Comparison of ENCODE assay signal across 9 mouse cellular contexts in the genomic region with DNA sequence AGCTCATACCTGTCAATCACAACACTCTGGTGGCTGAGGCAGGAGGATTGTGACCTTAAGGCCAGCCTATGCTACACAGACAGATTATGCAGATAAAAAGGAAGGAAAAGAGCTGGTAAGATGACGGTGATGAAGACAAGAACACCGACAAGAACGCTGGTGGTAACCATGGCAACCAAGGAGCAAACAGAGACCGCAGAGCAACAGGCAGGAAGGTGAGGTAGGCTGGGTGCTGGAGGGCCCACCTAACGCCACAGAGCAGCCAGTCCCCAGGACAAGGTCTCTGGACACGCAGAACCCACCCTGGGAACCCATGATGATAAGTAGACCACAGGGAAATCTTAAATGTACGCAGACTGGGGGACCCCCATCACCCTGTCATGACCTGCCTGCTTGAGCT. TPM values are rescaled to one million over a fixed set of nuclear protein-coding genes. Genes with fewer than 3 reads are reported as not detected.
DNase-seq lines count a peak whose midpoint lies in the region; ATAC-seq and TF ChIP-seq lines count a peak whose summit lies in the region.
"Had no signal": no experiment of that assay in that cellular context is flagged by ENCODE, and none has a peak within 500 bp of the region (broad histone marks: within the 10 kb centered on the region; RNA-seq: fewer than 3 reads in every experiment).

No protein-coding gene starts in this region.

- H3K27me3 ChIP-seq in forebrain, postnatal 0 days (ENCODE audit: insufficient read depth, low read length) = no peaks in the 10 kb centered on the region
- H3K27me3 ChIP-seq in forebrain, embryonic 12.5 days = no peaks in the 10 kb centered on the region
- H3K27me3 ChIP-seq: lung, embryonic 15.5 days had no signal

- peaks cover 20% of the 10 kb centered on the region for H3K4me1 ChIP-seq in forebrain, postnatal 0 days (ENCODE audit: insufficient read depth)
- peaks cover 81% of the 10 kb centered on the region for H3K4me1 ChIP-seq in forebrain, embryonic 12.5 days

- H3K9me3 ChIP-seq in forebrain, postnatal 0 days (ENCODE audit: low read length) = no peaks in the 10 kb centered on the region
- H3K9me3 ChIP-seq in forebrain, embryonic 12.5 days = no peaks in the 10 kb centered on the region
- H3K9me3 ChIP-seq: lung, embryonic 15.5 days had no signal

- H3K27ac ChIP-seq in forebrain, postnatal 0 days (ENCODE audit: low read depth, low read length) = no peak overlapping the region
- no peak overlapping the region for H3K27ac ChIP-seq in forebrain, embryonic 12.5 days

- peak; percentile 37 for DNase-seq in forebrain, postnatal 0 days
- peak; percentile 74 to 77 for DNase-seq in B cell, adult 2 months
- DNase-seq in cerebellum, adult 11-12 months = no peak
- no peak for DNase-seq in left cerebral cortex, adult 11 months (ENCODE audit: low spot score)
- DNase-seq in kidney, postnatal 4 days = no peak

- H3K36me3 ChIP-seq in forebrain, postnatal 0 days (ENCODE audit: insufficient read depth) = peaks cover 5% of the 10 kb centered on the region; the same call in 1 of the 2 replicates
- no peaks in the 10 kb centered on the region for H3K36me3 ChIP-seq in forebrain, embryonic 12.5 days (replicated peaks)
- H3K36me3 ChIP-seq: lung, embryonic 15.5 days had no signal

- H3K9ac ChIP-seq in forebrain, postnatal 0 days = no peak overlapping the region
- no peak overlapping the region for H3K9ac ChIP-seq in forebrain, embryonic 12.5 days
- H3K9ac ChIP-seq: lung, embryonic 15.5 days had no signal

- no peak overlapping the region for H3K4me3 ChIP-seq in forebrain, postnatal 0 days (ENCODE audit: low read depth, low read length)
- H3K4me3 ChIP-seq in forebrain, embryonic 12.5 days (replicated peaks) = no peak overlapping the region
- H3K4me3 ChIP-seq: lung, embryonic 15.5 days had no signal

- TF ChIP-seq CTCF in forebrain, postnatal 0 days (IDR thresholded peaks at IDR 0.05; ENCODE audit: low read depth) = no peak

- no peak overlapping the region for H3K4me2 ChIP-seq in forebrain, postnatal 0 days (ENCODE audit: low read depth)
- no peak overlapping the region for H3K4me2 ChIP-seq in forebrain, embryonic 12.5 days

- 50% methylated on average over 7 of the region's 7 CpGs for WGBS in forebrain, postnatal 0 days
- WGBS in forebrain, embryonic 12.5 days = 61% methylated on average over 7 of the region's 7 CpGs

- ATAC-seq in forebrain, postnatal 0 days = no peak
- no peak for ATAC-seq in forebrain, embryonic 12.5 days (ENCODE audit: low FRiP score)
- ATAC-seq in hematopoietic stem cell, adult 5-6 weeks (replicated peaks in 1 of 2; ENCODE audit: insufficient read depth in 1 of 2, low FRiP score in 2 of 2, low TSS enrichment in 1 of 2, low read depth in 1 of 2, poor library complexity in 2 of 2, severe bottlenecking in 2 of 2) = peak; percentile 9 to 46; a peak in 3 of 4 replicates
- 0 out of 2 replicates have a peak, but pooled peaks have one; percentile 5 for ATAC-seq in monocyte, adult 5-6 weeks (replicated peaks; ENCODE audit: insufficient number of reproducible peaks, low FRiP score, low TSS enrichment, poor library complexity, severe bottlenecking)

RNA-seq across cellular contexts. Expression of a gene that starts 9.8 kb away (rescaled TPM):
- total RNA-seq in forebrain, postnatal 0 days (2014; rRNA removed) = 177 and 224 TPM in 2 replicates
- 134 and 156 TPM in 2 replicates for polyA plus RNA-seq in forebrain, postnatal 0 days (2015; fragmentation: Nextera tagmentation; extraction: Ambion mirVana)
- 148 and 282 TPM in 2 replicates for polyA plus RNA-seq in forebrain, embryonic 12.5 days (2016; fragmentation: Nextera tagmentation; extraction: Ambion mirVana)
- 84.9 and 161 TPM in 2 replicates for total RNA-seq in hematopoietic stem cell, adult 5-6 weeks (2017)
- 289 to 324 TPM (median 310 TPM) in 3 replicates for total RNA-seq in monocyte, adult 5-6 weeks (2017)

RNA-seq across cellular contexts. Expression of a gene that starts 31.5 kb away (rescaled TPM):
- 18.7 and 23.0 TPM in 2 replicates for total RNA-seq in forebrain, postnatal 0 days (2014; rRNA removed)
- polyA plus RNA-seq in forebrain, postnatal 0 days (2015; fragmentation: Nextera tagmentation; extraction: Ambion mirVana) = 18.0 and 20.3 TPM in 2 replicates
- polyA plus RNA-seq in forebrain, embryonic 12.5 days (2016; fragmentation: Nextera tagmentation; extraction: Ambion mirVana) = 9.9 and 10.9 TPM in 2 replicates
- total RNA-seq in hematopoietic stem cell, adult 5-6 weeks (2017) = 8.1 and 9.3 TPM in 2 replicates
- 8.5 to 16.5 TPM (median 14.2 TPM) in 3 replicates for total RNA-seq in monocyte, adult 5-6 weeks (2017)

RNA-seq across cellular contexts. Expression of a gene that starts 52.4 kb away (rescaled TPM):
- total RNA-seq in forebrain, postnatal 0 days (2014; rRNA removed) = 21.0 and 21.1 TPM in 2 replicates
- 6.8 and 9.4 TPM in 2 replicates for polyA plus RNA-seq in forebrain, postnatal 0 days (2015; fragmentation: Nextera tagmentation; extraction: Ambion mirVana)
- polyA plus RNA-seq in forebrain, embryonic 12.5 days (2016; fragmentation: Nextera tagmentation; extraction: Ambion mirVana) = 10.9 and 12.7 TPM in 2 replicates
- total RNA-seq in hematopoietic stem cell, adult 5-6 weeks (2017) = 7.9 and 14.4 TPM in 2 replicates
- total RNA-seq in monocyte, adult 5-6 weeks (2017) = 2.2 to 8.0 TPM (median 3.8 TPM) in 3 replicates

Comparison
In these comparisons a context has a peak if more than half of its experiments do, and no peak if none do; other contexts are left out.
1. ATAC-seq: peak in hematopoietic stem cell, adult 5-6 weeks (2 of 2) and monocyte, adult 5-6 weeks (single experiment); none in forebrain, postnatal 0 days (single experiment) and forebrain, embryonic 12.5 days (single experiment).
2. DNase-seq: peak in forebrain, postnatal 0 days (single experiment) and B cell, adult 2 months (2 of 2); none in cerebellum, adult 11-12 months (single experiment), left cerebral cortex, adult 11 months (single experiment) and kidney, postnatal 4 days (0 of 2).